Mouse (Mus musculus) olfactory bulb, adult 2 months (tissue): ENCODE measurements around the gene Gm10518.

ENCODE experiments used
- CTCF ChIP-seq: fragments of 200-500 bp; IDR thresholded peaks from 2 replicates; pipeline ENCODE4 v1.5.1; 2012; ENCODE audit warnings: low read depth, mild to moderate bottlenecking, low read length, moderate library complexity; ENCODE audit not compliant: insufficient read depth
- POLR2A ChIP-seq: fragments of 200-500 bp; IDR thresholded peaks from 2 replicates; pipeline ENCODE4 v1.6.1; 2012; ENCODE audit warnings: mild to moderate bottlenecking, low read depth, low read length, moderate library complexity; ENCODE audit not compliant: insufficient read depth

GRCm38 (mm10) chr1:179760553-179760952 is 42.6 kb upstream of the Gm10518 start:
- TF ChIP-seq POLR2A (no peak), CTCF (no peak)
